Mouse (Mus musculus) liver, adult 2 months (tissue): ENCODE measurements at regions not wholly inside any gene's neighbourhood (a gene's known extent, or its start where the extent isn't known, plus 50 kb on each side); places are given as distances from the start of the nearest gene placed in this dataset.

Experiments used
- CTCF ChIP-seq: fragments of 200-500 bp; IDR thresholded peaks from 2 replicates; pipeline ENCODE4 v1.5.1; 2011; ENCODE audit warnings: low read depth, low read length, control low read depth
- POLR2A ChIP-seq: fragments of 200-500 bp; IDR thresholded peaks from 2 replicates; pipeline ENCODE4 v1.6.1; 2011; ENCODE audit warnings: low read length, control low read depth; ENCODE audit not compliant: insufficient read depth; ENCODE audit errors: extremely low read depth

DNA sequence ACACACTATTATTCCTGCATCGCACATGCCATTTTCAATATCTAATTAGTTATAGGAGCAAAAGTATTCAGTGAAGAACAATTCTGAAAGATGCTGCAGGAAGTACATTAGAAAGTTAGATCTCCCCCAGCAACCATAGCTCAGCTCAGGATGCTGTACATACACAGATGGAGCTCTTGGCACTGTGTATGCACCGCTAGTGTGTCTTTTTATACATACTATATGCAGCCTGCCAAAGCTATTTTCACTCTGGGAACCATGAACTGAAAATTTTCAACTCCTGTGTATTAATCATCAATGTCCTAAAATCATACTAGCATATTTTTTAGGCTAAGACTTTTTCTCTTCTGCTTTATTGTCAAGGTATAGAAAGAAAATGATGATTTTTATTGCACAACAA lies 944.5 kb downstream of the Fam19a2 start:
- no peak for TF ChIP-seq CTCF
- TF ChIP-seq POLR2A: no peak
